Mouse (Mus musculus) cerebellum, adult 11-12 months (tissue): ENCODE data around the gene Mgarp.
A peak's percentile ranks its signal among the peaks of the same experiment; 100 is the strongest.
"Not testable (repeated sequence)": the region's sequence is repeated elsewhere in the genome, so short reads cannot be mapped to it uniquely, and the experiment has no call there.

Source experiments
- DNase-seq: peaks from one replicate; pipeline ENCODE4 v3.0.0; 2022

The Mgarp gene

GRCm38 (mm10) chr3:51364703-51365516, 31.6 kb downstream of the Mgarp start:
- peak; percentile 86 for DNase-seq

DNA sequence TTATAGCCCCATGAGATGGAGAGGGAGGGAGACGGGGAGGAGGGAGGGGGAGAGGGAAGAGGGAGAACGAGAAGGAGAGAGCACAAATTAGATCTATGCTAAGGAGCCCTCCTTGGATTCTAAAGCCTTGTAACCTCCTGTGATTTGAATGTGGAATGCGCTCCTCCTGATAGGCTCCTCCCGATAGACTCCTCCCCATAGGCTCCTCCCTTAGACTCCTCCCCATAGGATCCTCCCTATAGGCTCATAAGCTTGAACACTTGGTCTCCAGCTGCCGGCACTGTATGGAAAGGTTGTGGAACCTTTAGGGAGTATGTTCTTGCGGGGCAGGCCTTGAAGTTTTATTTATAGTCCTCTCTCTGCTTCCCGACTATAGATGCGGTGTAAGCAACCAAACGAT, 35.5 kb downstream of the Mgarp start:
- no peak for DNase-seq

- DNase-seq, result no peak
Measured at GRCm38 (mm10) chr3:51359558-51360307, 36.8 kb downstream of the Mgarp start.

GRCm38 (mm10) chr3:51358660-51359557, 37.6 kb downstream of the Mgarp start:
- DNase-seq, result no peak

- DNase-seq, result no peak
Measured at GRCm38 (mm10) chr3:51358181-51358580, 38.4 kb downstream of the Mgarp start.

GRCm38 (mm10) chr3:51357624-51358023, 38.9 kb downstream of the Mgarp start:
- DNase-seq, result no peak

DNA sequence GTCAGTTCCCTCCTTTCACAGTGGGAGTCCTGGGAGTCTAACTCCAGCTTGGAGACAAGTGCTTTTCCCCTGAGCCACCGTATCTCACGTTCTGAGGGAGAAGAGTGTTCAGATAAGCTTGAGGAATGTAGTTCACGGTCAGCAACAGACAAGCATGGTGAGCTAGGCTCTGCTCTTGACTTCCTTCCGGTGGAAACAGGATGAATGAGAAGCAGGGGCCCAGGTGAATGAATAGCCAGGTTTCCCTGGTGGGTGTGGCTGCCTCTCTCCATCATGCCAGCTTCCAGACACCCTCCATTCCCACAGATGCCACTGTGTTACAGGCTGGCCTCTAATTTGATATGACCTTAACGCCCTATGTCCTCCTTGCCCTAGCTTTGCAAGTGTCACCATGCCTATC, 39.5 kb downstream of the Mgarp start:
- no peak for DNase-seq

GRCm38 (mm10) chr3:51354956-51355355, 41.6 kb downstream of the Mgarp start:
- not testable (repeated sequence) for DNase-seq

GRCm38 (mm10) chr3:51354034-51354427, 42.5 kb downstream of the Mgarp start:
- no peak for DNase-seq

DNA sequence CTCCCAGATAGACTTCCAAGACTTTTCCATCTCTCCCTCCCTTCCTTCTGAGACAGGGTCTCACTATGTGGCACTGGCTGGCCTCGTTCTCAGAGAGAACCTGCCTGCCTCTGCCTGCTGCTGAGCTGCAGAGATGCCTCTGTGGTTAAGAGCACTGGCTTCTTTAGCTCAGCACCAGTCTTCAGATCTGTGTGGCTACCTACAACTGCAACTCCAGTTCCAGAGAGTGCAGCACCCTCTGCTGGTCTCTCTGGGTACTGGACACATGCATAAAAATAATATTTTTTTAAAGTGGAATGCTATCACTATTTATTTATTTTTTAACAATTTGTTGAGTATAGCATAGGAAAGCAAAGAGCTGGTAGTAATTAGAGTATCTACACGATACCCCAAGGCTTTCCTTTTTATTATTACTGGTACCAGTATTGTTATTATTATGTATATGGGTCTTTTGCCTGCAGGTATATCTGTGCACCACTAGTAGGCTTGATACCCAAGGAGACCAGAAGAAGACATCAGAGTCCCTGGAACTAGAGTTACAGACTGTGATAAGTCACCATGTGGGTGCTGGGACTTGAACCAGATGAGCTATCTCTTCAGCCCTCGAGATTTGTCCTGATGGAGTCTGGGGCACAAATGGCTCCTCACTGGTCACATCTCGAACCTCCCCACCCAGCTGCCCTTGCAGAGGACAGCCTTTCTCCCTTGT, 43.1 kb downstream of the Mgarp start:
- DNase-seq, result no peak

GRCm38 (mm10) chr3:51350806-51351205, 45.7 kb downstream of the Mgarp start:
- DNase-seq, result no peak

DNA sequence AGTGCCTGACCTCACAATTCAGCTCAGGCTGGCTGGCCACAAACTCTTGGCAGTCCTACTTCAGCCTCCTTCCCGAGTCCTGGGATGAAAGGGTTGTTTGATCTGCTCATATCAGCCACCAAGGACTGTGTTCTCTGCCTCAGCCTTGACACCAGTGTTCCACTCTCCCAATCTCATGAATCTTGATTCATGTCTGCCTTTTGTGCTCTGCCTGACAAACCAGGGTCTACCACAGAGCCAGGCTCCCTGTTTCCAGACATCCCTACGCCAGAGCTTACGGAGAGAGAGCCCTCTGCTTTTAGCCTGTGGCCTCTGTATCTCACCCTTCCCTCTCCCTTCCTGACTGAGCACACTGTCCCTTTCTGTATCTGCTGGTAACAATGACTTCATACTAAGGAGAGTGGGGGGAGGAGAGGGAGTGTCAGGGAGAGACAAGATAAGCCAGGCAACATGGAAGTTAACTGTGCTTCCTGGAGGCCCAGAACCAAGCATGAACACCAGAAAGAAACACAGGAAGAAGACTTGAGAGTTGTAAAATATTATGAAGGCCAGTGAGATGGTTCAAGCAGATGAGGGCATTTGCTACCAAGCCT, 47.8 kb downstream of the Mgarp start:
- DNase-seq, result no peak

GRCm38 (mm10) chr3:51345017-51345416, 51.5 kb downstream of the Mgarp start:
- not testable (repeated sequence) for DNase-seq

DNA sequence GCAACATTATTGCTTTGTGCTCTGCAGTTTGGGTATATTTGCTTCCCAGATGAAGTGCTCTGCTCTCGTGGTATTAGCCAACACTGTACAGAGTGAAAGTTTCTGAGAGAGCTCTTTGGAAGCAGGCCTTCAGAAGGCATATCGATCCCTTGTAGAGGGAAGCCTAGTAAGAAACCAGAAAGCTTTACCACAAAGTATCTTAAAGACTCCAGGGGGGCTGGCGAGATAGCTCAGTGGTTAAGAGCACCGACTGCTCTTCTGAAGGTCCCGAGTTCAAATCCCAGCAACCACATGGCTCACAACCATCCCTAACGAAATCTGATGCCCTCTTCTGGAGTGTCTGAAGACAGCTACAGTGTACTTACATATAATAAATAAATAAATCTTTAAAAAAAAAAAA, 52.4 kb downstream of the Mgarp start:
- DNase-seq, result peak; percentile 43

GRCm38 (mm10) chr3:51343260-51343659, 53.3 kb downstream of the Mgarp start:
- DNase-seq, result no peak

GRCm38 (mm10) chr3:51342152-51342551, 54.4 kb downstream of the Mgarp start:
- no peak for DNase-seq

GRCm38 (mm10) chr3:51341268-51342081, 55.1 kb downstream of the Mgarp start:
- DNase-seq, result peak; percentile 86

GRCm38 (mm10) chr3:51340552-51341267, 55.8 kb downstream of the Mgarp start, which contains the start of gene Elf2:
Gene Elf2 (minus strand): TSS chr3:51340663.
- DNase-seq, result peak; percentile 90

- peak; percentile 77 for DNase-seq
Measured at GRCm38 (mm10) chr3:51339734-51340551, 56.6 kb downstream of the Mgarp start.

GRCm38 (mm10) chr3:51339378-51339733, 57.2 kb downstream of the Mgarp start:
- no peak for DNase-seq
